Mouse (Mus musculus): ENCODE results near the gene Dusp2. TPM values are rescaled to one million over a fixed set of nuclear protein-coding genes. Genes with fewer than 3 reads are reported as not detected.

Dusp2 gene
- total RNA-seq (2023) = 588 TPM

DNA sequence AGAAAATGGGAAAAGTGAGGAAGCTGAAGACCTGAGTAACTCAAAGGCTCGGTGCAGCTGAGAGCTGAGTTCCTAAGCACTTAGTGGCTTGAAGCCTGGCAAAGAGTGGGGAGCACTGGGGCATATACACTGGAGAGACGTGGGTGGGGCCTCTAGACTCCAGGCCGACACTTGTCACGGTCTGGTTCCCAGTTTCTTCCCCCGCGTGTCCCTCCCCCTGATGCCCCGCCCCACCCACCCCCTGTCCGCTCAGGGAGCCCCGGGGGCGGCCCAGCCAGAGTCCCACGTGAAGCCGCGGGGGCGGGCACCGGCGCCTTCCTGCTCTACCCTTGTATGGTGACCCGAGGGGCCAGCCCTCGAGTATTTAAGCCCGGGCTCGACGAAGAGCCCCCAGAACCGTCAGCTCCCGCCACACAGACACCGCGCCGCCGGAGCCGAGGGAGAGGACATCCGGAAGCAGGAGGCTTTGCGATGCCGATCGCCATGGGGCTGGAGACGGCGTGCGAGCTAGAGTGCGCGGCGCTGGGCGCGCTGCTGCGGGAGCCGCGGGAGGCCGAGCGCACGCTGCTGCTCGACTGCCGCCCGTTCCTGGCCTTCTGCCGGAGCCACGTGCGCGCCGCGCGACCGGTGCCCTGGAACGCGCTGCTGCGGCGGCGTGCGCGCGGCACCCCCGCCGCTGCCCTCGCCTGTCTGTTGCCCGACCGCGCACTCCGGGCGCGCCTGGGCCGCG lies at the start of gene Dusp2:
TSS of gene Dusp2 (plus strand) at position 393 of the 730 bp plus-strand sequence.

DNA sequence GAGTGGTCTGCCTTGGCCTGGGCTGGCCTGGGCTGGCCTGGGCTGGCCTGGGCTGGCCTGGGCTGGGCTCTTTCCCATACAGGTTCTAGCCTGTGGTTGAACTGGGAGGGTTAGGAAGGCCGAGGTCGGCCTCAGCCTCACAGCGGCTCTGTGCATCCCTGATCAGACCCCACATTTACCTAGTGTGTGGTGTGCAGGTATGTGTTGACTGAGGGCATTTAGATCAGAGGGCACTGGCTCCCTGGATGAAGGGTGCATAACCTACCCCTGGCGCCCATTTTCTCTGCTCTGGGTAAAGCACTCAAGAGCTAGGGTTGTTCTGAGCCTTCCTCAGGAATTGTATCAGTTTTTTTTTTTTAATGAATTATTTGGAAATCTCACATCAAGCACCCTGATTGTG lies 2.5 kb downstream of the Dusp2 start, which contains the start of gene Astl:
TSS of gene Astl (plus strand) at position 224 of the 400 bp plus-strand sequence.

GRCm38 (mm10) chr2:127362459-127363281 lies 26.7 kb downstream of the Dusp2 start, which contains the start of gene Adra2b:
Adra2b (plus strand) TSS chr2:127363208.

Other genes with a start within 250 kb of the Dusp2 start
- 3.3 TPM for gene Ncaph, start 202.2 kb upstream of the Dusp2 start, total RNA-seq (2023)
- gene Itpripl1, start 192.7 kb upstream of the Dusp2 start, total RNA-seq (2023) = 17.2 TPM
- gene 1810024B03Rik, start 127.9 kb upstream of the Dusp2 start, total RNA-seq (2023) = 1.5 TPM
- gene Snrnp200, start 127.8 kb upstream of the Dusp2 start, total RNA-seq (2023) = 159 TPM
- 46.3 TPM for gene Ciao1, start 88.3 kb upstream of the Dusp2 start, total RNA-seq (2023)
- 50.3 TPM for gene Tmem127, start 88.3 kb upstream of the Dusp2 start, total RNA-seq (2023)
- 61.9 TPM for gene Stard7, start 65.9 kb upstream of the Dusp2 start, total RNA-seq (2023)
- 0.70 TPM for gene Astl, start 2.5 kb downstream of the Dusp2 start, total RNA-seq (2023)
- not detected for gene Adra2b, start 27.0 kb downstream of the Dusp2 start, total RNA-seq (2023)
- gene Gpat2, start 89.0 kb downstream of the Dusp2 start, total RNA-seq (2023) = not detected
- 13.0 TPM for gene Fahd2a, start 108.4 kb downstream of the Dusp2 start, total RNA-seq (2023)
- not detected for gene Kcnip3, start 185.9 kb downstream of the Dusp2 start, total RNA-seq (2023)
- gene Prom2, start 205.3 kb downstream of the Dusp2 start, total RNA-seq (2023) = not detected